11 mouse cellular contexts compared by ENCODE assay signal in genomic region chr6:82073011-82073410, GRCm38 (mm10). TPM values are rescaled to one million over a fixed set of nuclear protein-coding genes. Genes with fewer than 3 reads are reported as not detected.
A peak's percentile ranks its signal among the peaks of the same experiment; 100 is the strongest.
DNase-seq lines count a peak whose midpoint lies in the region; ATAC-seq lines count a peak whose summit lies in the region.
"Had no signal": no experiment of that assay in that cellular context is flagged by ENCODE, and none has a peak within 500 bp of the region (broad histone marks: within the 10 kb centered on the region; RNA-seq: fewer than 3 reads in every experiment).

No protein-coding gene starts in this region.

- no peaks in the 10 kb centered on the region for H3K4me1 ChIP-seq in kidney, embryonic 15.5 days
- H3K4me1 ChIP-seq in liver, embryonic 12.5 days = no peaks in the 10 kb centered on the region
- no peaks in the 10 kb centered on the region for H3K4me1 ChIP-seq in midbrain, embryonic 10.5 days
- H3K4me1 ChIP-seq: embryonic facial prominence, embryonic 12.5 days had no signal

- WGBS in kidney, embryonic 15.5 days = 91% methylated on average over 2 of the region's 2 CpGs
- WGBS in liver, embryonic 12.5 days (ENCODE audit: insufficient replicate concordance) = 75% methylated on average over 2 of the region's 2 CpGs
- 89% methylated on average over 2 of the region's 2 CpGs for WGBS in midbrain, embryonic 10.5 days

- H3K27me3 ChIP-seq in kidney, embryonic 15.5 days = no peaks in the 10 kb centered on the region
- H3K27me3 ChIP-seq in liver, embryonic 12.5 days (replicated peaks) = no peaks in the 10 kb centered on the region
- H3K27me3 ChIP-seq in midbrain, embryonic 10.5 days (ENCODE audit: low read depth, poor library complexity, severe bottlenecking) = no peaks in the 10 kb centered on the region
- H3K27me3 ChIP-seq: embryonic facial prominence, embryonic 12.5 days had no signal

- no peaks in the 10 kb centered on the region for H3K9me3 ChIP-seq in kidney, embryonic 15.5 days (replicated peaks)
- H3K9me3 ChIP-seq in liver, embryonic 12.5 days (replicated peaks) = no peaks in the 10 kb centered on the region
- no peaks in the 10 kb centered on the region for H3K9me3 ChIP-seq in midbrain, embryonic 10.5 days (replicated peaks)
- H3K9me3 ChIP-seq: embryonic facial prominence, embryonic 12.5 days had no signal

- ATAC-seq in cerebellum, adult (ENCODE audit: insufficient number of reproducible peaks, low FRiP score, low TSS enrichment) = no peak
- 0 out of 2 replicates have a peak, but pooled peaks have one; percentile 43 for ATAC-seq in kidney, embryonic 15.5 days (replicated peaks; ENCODE audit: low FRiP score)
- peak; percentile 81 for ATAC-seq in liver, embryonic 12.5 days
- no peak for ATAC-seq in activated CD4-positive, CD25-positive, alpha-beta regulatory T cell, adult 4 months

- H3K4me3 ChIP-seq in kidney, embryonic 15.5 days (replicated peaks) = no peak overlapping the region
- H3K4me3 ChIP-seq in liver, embryonic 12.5 days = no peak overlapping the region
- H3K4me3 ChIP-seq in midbrain, embryonic 10.5 days = no peak overlapping the region
- H3K4me3 ChIP-seq: embryonic facial prominence, embryonic 12.5 days; megakaryocyte, embryonic 14.5 days had no signal

- no peak overlapping the region for H3K4me2 ChIP-seq in kidney, embryonic 15.5 days
- no peak overlapping the region for H3K4me2 ChIP-seq in liver, embryonic 12.5 days
- H3K4me2 ChIP-seq: embryonic facial prominence, embryonic 12.5 days had no signal

- H3K9ac ChIP-seq in kidney, embryonic 15.5 days = no peak overlapping the region
- H3K9ac ChIP-seq in liver, embryonic 12.5 days = no peak overlapping the region
- H3K9ac ChIP-seq: embryonic facial prominence, embryonic 12.5 days had no signal

- peak; percentile 18 for DNase-seq in cerebellum, adult 9-10 months
- DNase-seq in adrenal gland, adult 2 months = peak; percentile 79
- DNase-seq in urinary bladder, postnatal 10 days (ENCODE audit: low spot score) = no peak
- DNase-seq in midbrain, embryonic 10.5 days (ENCODE audit: low spot score) = no peak
- DNase-seq: B cell, adult 2 months had no signal

- no peak overlapping the region for H3K27ac ChIP-seq in kidney, embryonic 15.5 days
- peak overlapping the region; percentile 43; the same call in 1 of the 2 replicates for H3K27ac ChIP-seq in liver, embryonic 12.5 days
- H3K27ac ChIP-seq in midbrain, embryonic 10.5 days (replicated peaks) = no peak overlapping the region
- H3K27ac ChIP-seq: embryonic facial prominence, embryonic 12.5 days had no signal

- peaks cover 48% of the 10 kb centered on the region for H3K36me3 ChIP-seq in kidney, embryonic 15.5 days
- H3K36me3 ChIP-seq in liver, embryonic 12.5 days = peaks cover 6% of the 10 kb centered on the region; the same call in 1 of the 2 replicates
- no peaks in the 10 kb centered on the region for H3K36me3 ChIP-seq in midbrain, embryonic 10.5 days

RNA-seq across cellular contexts. Expression of gene Eva1a, which starts 32.2 kb away (rescaled TPM):
- total RNA-seq in adrenal gland, adult 2 months (2021) = 1 to 10 TPM; 2.2 to 3.4 TPM
- polyA plus RNA-seq in adrenal gland, adult 2 months (2012; rRNA removed) = 1.1 TPM in 2 replicates
- 42.5 and 42.8 TPM in 2 replicates for polyA plus RNA-seq in kidney, embryonic 15.5 days (2015; fragmentation: Nextera tagmentation; extraction: Ambion mirVana)
- polyA plus RNA-seq in liver, embryonic 12.5 days (2016; fragmentation: Nextera tagmentation; extraction: Ambion mirVana) = 3.5 and 3.8 TPM in 2 replicates
- polyA plus RNA-seq in activated CD4-positive, CD25-positive, alpha-beta regulatory T cell, adult 4 months (2017; shearing (Covaris generic)) = not detected
- 3.4 and 3.7 TPM in 2 replicates for polyA plus RNA-seq in midbrain, embryonic 10.5 days (2016; fragmentation: Nextera tagmentation; extraction: Ambion mirVana)

Comparison
In these comparisons a context has a peak if more than half of its experiments do, and no peak if none do; other contexts are left out.
1. DNase-seq: peak in cerebellum, adult 9-10 months (single experiment) and adrenal gland, adult 2 months (single experiment); none in urinary bladder, postnatal 10 days (single experiment) and midbrain, embryonic 10.5 days (single experiment).
2. ATAC-seq: peak in kidney, embryonic 15.5 days (single experiment) and liver, embryonic 12.5 days (single experiment); none in cerebellum, adult (single experiment) and activated CD4-positive, CD25-positive, alpha-beta regulatory T cell, adult 4 months (single experiment).